Mouse (Mus musculus) limb, embryonic 12.5 days (tissue): ENCODE results near the gene Psen1. TPM values are rescaled to one million over a fixed set of nuclear protein-coding genes. Genes with fewer than 3 reads are reported as not detected.

Source experiments
- ATAC-seq: fragments of 200-750 bp; cut with Nextera tagmentation; 2 replicates; pipeline ENCODE4 v1.8.0; 2017; ENCODE audit warnings: low read depth, moderate TSS enrichment; ENCODE audit not compliant: insufficient number of reproducible peaks, insufficient read depth, low FRiP score, low TSS enrichment
- H3K27ac ChIP-seq: fragments of 300-500 bp; sonication (generic); 2 replicates; pipeline ENCODE4 v1.5.1; 2016; ENCODE audit warnings: mild to moderate bottlenecking, moderate library complexity
- H3K27me3 ChIP-seq: fragments of 300-500 bp; sonication (generic); 2 replicates; pipeline ENCODE4 v1.6.1; 2016; ENCODE audit warnings: mild to moderate bottlenecking, moderate library complexity
- H3K36me3 ChIP-seq: fragments of 300-500 bp; sonication (generic); 2 replicates; pipeline ENCODE4 v1.6.1; 2016; ENCODE audit warnings: mild to moderate bottlenecking, moderate library complexity
- H3K4me1 ChIP-seq: fragments of 300-500 bp; sonication (generic); replicated peaks from 2 replicates; pipeline ENCODE4 v1.6.1; 2016
- H3K4me2 ChIP-seq: fragments of 300-500 bp; sonication (generic); 2 replicates; pipeline ENCODE4 v1.6.1; 2016; ENCODE audit warnings: mild to moderate bottlenecking, moderate library complexity
- H3K4me3 ChIP-seq: fragments of 300-500 bp; sonication (generic); replicated peaks from 2 replicates; pipeline ENCODE4 v1.5.1; 2016; ENCODE audit warnings: mild to moderate bottlenecking
- H3K9ac ChIP-seq: fragments of 300-500 bp; sonication (generic); replicated peaks from 2 replicates; pipeline ENCODE4 v1.6.1; 2016; ENCODE audit warnings: mild to moderate bottlenecking, moderate library complexity
- H3K9me3 ChIP-seq: fragments of 300-500 bp; sonication (generic); 2 replicates; pipeline ENCODE4 v1.6.1; 2016; ENCODE audit warnings: mild to moderate bottlenecking, moderate library complexity
- WGBS: fragments of 180-500 bp; shearing (Covaris S2); methylation state at CpG from one replicate; pipeline ENCODE4 v1.1.7; 2016; 5-methylcytosine and 5-hydroxymethylcytosine counted together
- polyA plus RNA-seq: library from polyadenylated mRNA; unstranded; fragments of >200 nt; fragmentation: Nextera tagmentation; extraction: Ambion mirVana; gene quantifications from 2 replicates; pipeline ENCODE4 v1.2.1, GENCODE M21; 2016

Gene Psen1
- polyA plus RNA-seq: 56.5 and 60.2 TPM in 2 replicates

- peak; percentile 97 for ATAC-seq
- Histone ChIP-seq H3K27me3 (no peaks in the 10 kb centered on the region), H3K4me2 (peak within 1 kb of the TSS; percentile 74), H3K36me3 (peaks cover 19% of the 10 kb centered on the region), H3K9me3 (no peaks in the 10 kb centered on the region), H3K9ac (peak within 1 kb of the TSS; percentile 86), H3K4me1 (peaks cover 21% of the 10 kb centered on the region), H3K4me3 (peak within 1 kb of the TSS; percentile 90), H3K27ac (peak within 1 kb of the TSS; percentile 93)
- WGBS: 1% methylated on average over 37 of the region's 38 CpGs
Measured at GRCm38 (mm10) chr12:83687934-83688315, at the start of gene Psen1. Psen1 (plus strand) TSS chr12:83688152.

GRCm38 (mm10) chr12:83641233-83641632 lies 46.7 kb upstream of the Psen1 start:
- Histone ChIP-seq H3K36me3 (peaks cover 68% of the 10 kb centered on the region), H3K4me2 (no peak overlapping the region), H3K9ac (no peak overlapping the region), H3K4me1 (no peaks in the 10 kb centered on the region), H3K27ac (no peak overlapping the region), H3K4me3 (no peak overlapping the region), H3K27me3 (no peaks in the 10 kb centered on the region), H3K9me3 (no peaks in the 10 kb centered on the region)
- no peak for ATAC-seq
- WGBS: 91% methylated on average over 2 of the region's 2 CpGs

GRCm38 (mm10) chr12:83643116-83643515 lies 44.8 kb upstream of the Psen1 start:
- Histone ChIP-seq H3K27ac (no peak overlapping the region), H3K36me3 (peaks cover 67% of the 10 kb centered on the region), H3K4me1 (no peaks in the 10 kb centered on the region), H3K4me2 (no peak overlapping the region), H3K27me3 (no peaks in the 10 kb centered on the region), H3K9me3 (no peaks in the 10 kb centered on the region), H3K4me3 (no peak overlapping the region), H3K9ac (no peak overlapping the region)
- WGBS: 90% methylated on average over 1 of the region's 1 CpGs
- no peak for ATAC-seq

GRCm38 (mm10) chr12:83650346-83650745 lies 37.6 kb upstream of the Psen1 start:
- Histone ChIP-seq H3K4me3 (no peak overlapping the region), H3K9me3 (no peaks in the 10 kb centered on the region), H3K4me1 (no peaks in the 10 kb centered on the region), H3K9ac (no peak overlapping the region), H3K36me3 (peaks cover 78% of the 10 kb centered on the region), H3K27ac (no peak overlapping the region), H3K27me3 (no peaks in the 10 kb centered on the region), H3K4me2 (no peak overlapping the region)
- no peak for ATAC-seq
- WGBS: 93% methylated on average over 3 of the region's 3 CpGs

- no peaks in the 10 kb centered on the region for H3K27me3 ChIP-seq
- no peaks in the 10 kb centered on the region for H3K9me3 ChIP-seq
- H3K4me2 ChIP-seq: no peak overlapping the region
- H3K9ac ChIP-seq: no peak overlapping the region
- H3K27ac ChIP-seq: no peak overlapping the region
- H3K36me3 ChIP-seq: peaks cover 80% of the 10 kb centered on the region
- H3K4me1 ChIP-seq: no peaks in the 10 kb centered on the region
- no peak overlapping the region for H3K4me3 ChIP-seq
- no peak for ATAC-seq
Measured at GRCm38 (mm10) chr12:83651414-83651813, 36.5 kb upstream of the Psen1 start.

- H3K4me3 ChIP-seq: no peak overlapping the region
- WGBS: 96% methylated on average over 1 of the region's 1 CpGs
- no peaks in the 10 kb centered on the region for H3K9me3 ChIP-seq
- H3K36me3 ChIP-seq: peaks cover 27% of the 10 kb centered on the region
- no peaks in the 10 kb centered on the region for H3K27me3 ChIP-seq
- no peak overlapping the region for H3K27ac ChIP-seq
- no peak overlapping the region for H3K4me2 ChIP-seq
- H3K4me1 ChIP-seq: peaks cover 15% of the 10 kb centered on the region
- no peak overlapping the region for H3K9ac ChIP-seq
- no peak for ATAC-seq
Measured at GRCm38 (mm10) chr12:83685466-83685865, 2.5 kb upstream of the Psen1 start.

GRCm38 (mm10) chr12:83686575-83687350 lies 1.2 kb upstream of the Psen1 start:
- no peak for ATAC-seq
- Histone ChIP-seq H3K4me2 (no peak overlapping the region), H3K36me3 (peaks cover 17% of the 10 kb centered on the region), H3K9ac (no peak overlapping the region), H3K27me3 (no peaks in the 10 kb centered on the region), H3K27ac (peak overlapping the region; percentile 93; the same call in 1 of the 2 replicates), H3K4me1 (peaks cover 21% of the 10 kb centered on the region), H3K4me3 (no peak overlapping the region), H3K9me3 (no peaks in the 10 kb centered on the region)
- WGBS: 94% methylated on average over 9 of the region's 9 CpGs

GRCm38 (mm10) chr12:83688316-83689086 lies 549 bp downstream of the Psen1 start:
- Histone ChIP-seq H3K27ac (peak overlapping the region; percentile 93), H3K36me3 (peaks cover 18% of the 10 kb centered on the region), H3K4me3 (peak overlapping the region; percentile 90), H3K4me1 (peaks cover 21% of the 10 kb centered on the region), H3K27me3 (no peaks in the 10 kb centered on the region), H3K9me3 (no peaks in the 10 kb centered on the region), H3K9ac (peak overlapping the region; percentile 86), H3K4me2 (peak overlapping the region; percentile 74)
- WGBS: under 1% methylated on average over 49 of the region's 49 CpGs
- peak; percentile 79 for ATAC-seq

GRCm38 (mm10) chr12:83689087-83689432 lies 1.1 kb downstream of the Psen1 start:
- no peaks in the 10 kb centered on the region for H3K9me3 ChIP-seq
- ATAC-seq: no peak
- H3K27me3 ChIP-seq: no peaks in the 10 kb centered on the region
- H3K4me3 ChIP-seq: peak overlapping the region; percentile 90
- WGBS: 34% methylated on average over 6 of the region's 6 CpGs
- peak overlapping the region; percentile 86 for H3K9ac ChIP-seq
- peak overlapping the region; percentile 74 for H3K4me2 ChIP-seq
- H3K4me1 ChIP-seq: peaks cover 21% of the 10 kb centered on the region
- H3K36me3 ChIP-seq: peaks cover 14% of the 10 kb centered on the region
- peak overlapping the region; percentile 93 for H3K27ac ChIP-seq

- ATAC-seq: no peak
- Histone ChIP-seq H3K4me1 (peaks cover 39% of the 10 kb centered on the region), H3K4me3 (no peak overlapping the region), H3K27me3 (no peaks in the 10 kb centered on the region), H3K36me3 (peaks cover 16% of the 10 kb centered on the region), H3K27ac (no peak overlapping the region), H3K4me2 (no peak overlapping the region), H3K9me3 (no peaks in the 10 kb centered on the region), H3K9ac (no peak overlapping the region)
- WGBS: 93% methylated on average over 5 of the region's 5 CpGs
Measured at GRCm38 (mm10) chr12:83694011-83694410, 6.1 kb downstream of the Psen1 start.

- H3K4me1 ChIP-seq: peaks cover 32% of the 10 kb centered on the region
- no peaks in the 10 kb centered on the region for H3K9me3 ChIP-seq
- no peaks in the 10 kb centered on the region for H3K27me3 ChIP-seq
- H3K4me2 ChIP-seq: no peak overlapping the region
- H3K4me3 ChIP-seq: no peak overlapping the region
- ATAC-seq: no peak
- H3K36me3 ChIP-seq: peaks cover 20% of the 10 kb centered on the region
- no peak overlapping the region for H3K27ac ChIP-seq
- WGBS: 88% methylated on average over 3 of the region's 3 CpGs
- H3K9ac ChIP-seq: no peak overlapping the region
Measured at GRCm38 (mm10) chr12:83694669-83695068, 6.7 kb downstream of the Psen1 start.
